Mouse (Mus musculus) brain, embryonic 18.5 days (tissue): Measurements from ENCODE around the gene Ugt2b36.
"Not testable (repeated sequence)": the region's sequence is repeated elsewhere in the genome, so short reads cannot be mapped to it uniquely, and the experiment has no call there.

ENCODE experiments used
- DNase-seq: peaks from one replicate; pipeline ENCODE4 v3.0.0-alpha.2; 2012; ENCODE audit warnings: low read depth, low spot score

Ugt2b36 gene

GRCm38 (mm10) chr5:87092346-87093027 lies at the start of gene Ugt2b36:
Gene Ugt2b36 (minus strand): TSS chr5:87092555.
- no peak for DNase-seq

DNA sequence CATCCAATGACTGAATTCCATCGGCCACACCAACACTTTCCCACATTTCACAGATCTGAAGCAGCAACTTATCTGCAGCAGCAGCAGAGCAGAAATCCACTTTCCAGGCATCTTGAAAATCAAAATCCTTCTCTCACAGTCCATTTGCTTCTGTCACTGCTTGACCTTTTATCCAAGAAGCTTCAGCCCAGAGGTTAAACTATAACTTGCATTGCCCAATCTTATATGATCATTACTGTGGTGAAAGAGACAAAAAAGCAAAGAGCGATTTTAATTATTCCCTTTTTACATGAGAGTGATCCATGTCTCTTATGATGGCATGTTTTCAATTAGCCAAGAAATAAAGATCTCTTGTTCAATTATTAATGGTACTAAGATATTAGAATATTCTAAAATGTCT lies 47.8 kb upstream of the Ugt2b36 start, which contains the start of gene Ugt2b5:
Ugt2b5 (minus strand) TSS at position 123 of the 400 bp plus-strand sequence.
- not testable (repeated sequence) for DNase-seq

DNA sequence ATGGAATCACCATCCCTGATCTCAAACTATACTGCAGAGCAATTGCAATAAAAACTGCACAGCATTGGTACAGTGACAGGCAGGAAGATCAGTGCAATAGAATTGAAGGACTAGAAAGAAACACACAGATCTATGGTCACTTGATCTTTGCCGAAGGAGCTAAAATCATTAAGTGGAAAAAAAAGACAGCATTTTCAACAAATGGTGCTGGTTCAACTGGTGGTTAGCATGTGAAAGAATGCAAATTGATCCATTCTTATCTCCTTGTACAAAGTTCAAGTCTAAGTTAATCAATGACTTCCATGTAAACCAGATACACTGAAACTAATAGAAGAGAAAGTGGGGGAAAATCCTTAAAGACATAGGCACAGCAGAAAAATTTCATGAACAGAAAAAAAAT lies 11.3 kb upstream of the Ugt2b36 start:
- DNase-seq, result not testable (repeated sequence)

GRCm38 (mm10) chr5:87091111-87091510 lies 1.2 kb downstream of the Ugt2b36 start:
- no peak for DNase-seq

DNA sequence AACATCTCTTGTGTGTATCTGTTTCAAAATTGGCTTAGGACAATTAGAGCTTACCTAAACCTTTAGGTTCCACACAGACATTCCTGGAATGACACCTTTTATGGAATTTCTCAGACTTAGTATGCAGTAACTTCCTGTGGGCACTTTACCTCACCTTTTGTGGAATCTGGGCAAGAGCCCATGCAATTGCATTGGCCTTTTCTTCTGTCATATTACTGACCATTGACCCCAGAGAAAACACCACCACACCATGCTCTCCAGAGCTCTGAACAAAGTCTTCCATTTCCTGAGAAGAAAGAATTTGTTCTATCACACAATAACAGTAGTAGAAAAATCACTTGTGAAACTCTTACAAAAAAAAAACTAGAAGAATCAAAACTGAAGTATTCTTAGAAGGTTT lies 3.1 kb downstream of the Ugt2b36 start:
- no peak for DNase-seq

- DNase-seq, result no peak
Observed at GRCm38 (mm10) chr5:87086269-87086668, 6.1 kb downstream of the Ugt2b36 start.

- DNase-seq, result no peak
Observed at GRCm38 (mm10) chr5:87030624-87031023, 61.7 kb downstream of the Ugt2b36 start.

- DNase-seq, result no peak
Observed at GRCm38 (mm10) chr5:87027359-87027758, 65.0 kb downstream of the Ugt2b36 start.
